In genomic region chr12:9894521-9894920, GRCm38 (mm10) we compare ENCODE assay signal across 27 mouse cellular contexts.
"Had no signal": no experiment of that assay in that cellular context is flagged by ENCODE, and none has a peak within 500 bp of the region (broad histone marks: within the 10 kb centered on the region; RNA-seq: fewer than 3 reads in every experiment).

No protein-coding gene starts in this region.

- DNase-seq: liver; liver, embryonic 13.5 days; liver, postnatal 0 days; lung, adult 18-20 months; lung, adult 2 months; lung, embryonic 14.5 days; lung, postnatal 10 days; lung, postnatal 14 days; lung, postnatal 36 days; lung, postnatal 4 days; midbrain, embryonic 14.5 days had no signal

- H3K27ac ChIP-seq: limb, embryonic 10.5 days; limb, embryonic 12.5 days; limb, embryonic 13.5 days; limb, embryonic 15.5 days; liver, embryonic 12.5 days; liver, embryonic 13.5 days; liver, embryonic 14.5 days; liver, embryonic 15.5 days; lung, embryonic 15.5 days; macrophage; midbrain, embryonic 10.5 days; midbrain, embryonic 12.5 days; midbrain, embryonic 13.5 days; midbrain, embryonic 15.5 days; neural tube, embryonic 12.5 days had no signal

- H3K4me3 ChIP-seq: limb, embryonic 10.5 days; limb, embryonic 12.5 days; limb, embryonic 13.5 days; limb, embryonic 15.5 days; liver, embryonic 12.5 days; liver, embryonic 13.5 days; liver, embryonic 15.5 days; lung, embryonic 15.5 days; megakaryocyte, embryonic 14.5 days; midbrain, embryonic 10.5 days; midbrain, embryonic 12.5 days; midbrain, embryonic 13.5 days; midbrain, embryonic 15.5 days; myocyte; neural tube, embryonic 12.5 days had no signal
